Mouse (Mus musculus) thymus, postnatal 25 days (tissue): ENCODE measurements around the gene Gm7137.
"Not testable (repeated sequence)": the region's sequence is repeated elsewhere in the genome, so short reads cannot be mapped to it uniquely, and the experiment has no call there.

ENCODE experiments used
- DNase-seq: peaks from one replicate; pipeline ENCODE4 v3.0.0; 2022

Gm7137 gene

DNA sequence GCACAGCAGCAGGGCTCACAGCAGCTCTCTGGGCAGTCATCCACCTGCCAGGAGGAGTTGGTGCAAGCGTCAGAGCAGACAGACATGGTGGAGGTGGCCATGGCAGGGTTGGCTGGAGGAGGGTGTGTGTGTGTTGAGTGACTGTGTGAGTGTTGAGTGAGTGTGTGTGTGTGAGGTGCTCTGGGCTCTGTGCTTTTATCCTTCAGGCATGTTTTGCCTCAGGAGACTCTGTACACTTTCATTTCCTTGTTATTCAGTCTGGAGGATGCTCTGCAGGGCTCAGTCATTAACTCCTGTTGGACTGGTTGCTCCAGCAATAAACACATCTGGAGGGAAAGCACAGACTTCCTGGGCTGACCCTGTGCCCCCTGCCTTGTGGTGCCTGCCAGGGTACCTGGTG lies 36.7 kb downstream of the Gm7137 start, which contains the start of gene Gm9736:
Gene Gm9736 (minus strand): TSS at position 101 of the 400 bp plus-strand sequence.
- not testable (repeated sequence) for DNase-seq

DNA sequence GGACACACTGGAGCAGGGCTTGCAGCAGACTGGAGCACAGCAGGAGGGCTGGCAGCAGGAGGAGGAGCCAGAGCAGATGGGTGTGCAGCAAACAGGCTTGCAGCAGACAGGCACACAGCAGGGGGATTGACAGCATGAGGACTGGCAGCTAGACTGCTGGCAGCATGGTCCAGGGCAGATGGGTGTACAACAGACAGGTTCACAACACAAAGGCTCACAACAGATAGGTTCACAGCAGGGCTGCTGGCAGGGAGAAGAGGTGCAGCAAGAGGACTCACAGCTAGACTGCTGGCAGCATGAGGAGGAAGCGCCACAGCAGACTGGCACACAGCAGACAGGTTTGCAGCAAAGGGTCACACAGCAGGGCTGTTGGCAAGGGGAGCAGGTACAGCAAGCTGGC lies 37.3 kb downstream of the Gm7137 start:
- not testable (repeated sequence) for DNase-seq

DNA sequence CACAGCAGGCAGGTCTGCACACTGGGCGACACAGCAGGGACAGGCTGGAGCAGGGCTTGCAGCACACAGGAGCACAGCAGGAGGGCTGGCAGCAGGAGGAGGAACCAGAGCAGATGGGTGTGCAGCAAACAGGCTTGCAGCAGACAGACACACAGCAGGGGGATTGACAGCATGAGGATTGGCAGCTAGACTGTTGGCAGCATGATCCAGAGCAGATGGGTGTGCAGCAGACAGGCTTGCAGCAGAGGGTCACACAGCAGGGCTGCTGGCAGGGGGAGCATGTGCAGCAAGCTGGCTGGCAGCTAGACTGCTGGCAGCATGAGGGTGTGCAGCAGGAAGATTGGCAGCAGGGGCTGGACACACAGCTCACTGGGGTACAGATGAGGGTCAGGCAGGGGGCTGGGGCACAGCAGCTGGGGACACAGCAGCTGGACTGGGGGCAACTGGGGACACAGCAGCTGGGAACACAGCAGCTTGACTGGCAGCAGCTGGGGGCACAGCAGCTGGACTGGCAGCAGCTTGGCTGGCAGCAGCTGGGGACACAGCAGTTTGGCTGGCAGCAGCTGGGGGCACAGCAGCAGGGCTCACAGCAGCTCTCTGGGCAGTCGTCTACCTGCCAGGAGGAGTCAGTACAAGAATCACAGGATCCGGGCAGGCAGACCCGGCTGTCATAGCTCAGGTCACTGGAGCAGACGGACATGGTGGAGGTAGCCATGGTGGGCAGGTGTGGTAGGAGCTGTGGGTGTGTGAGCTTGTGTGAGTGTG lies 45.9 kb downstream of the Gm7137 start, which contains the start of gene Gm18596:
Gene Gm18596 (minus strand): TSS at position 715 of the 765 bp plus-strand sequence.
- DNase-seq: not testable (repeated sequence)

DNA sequence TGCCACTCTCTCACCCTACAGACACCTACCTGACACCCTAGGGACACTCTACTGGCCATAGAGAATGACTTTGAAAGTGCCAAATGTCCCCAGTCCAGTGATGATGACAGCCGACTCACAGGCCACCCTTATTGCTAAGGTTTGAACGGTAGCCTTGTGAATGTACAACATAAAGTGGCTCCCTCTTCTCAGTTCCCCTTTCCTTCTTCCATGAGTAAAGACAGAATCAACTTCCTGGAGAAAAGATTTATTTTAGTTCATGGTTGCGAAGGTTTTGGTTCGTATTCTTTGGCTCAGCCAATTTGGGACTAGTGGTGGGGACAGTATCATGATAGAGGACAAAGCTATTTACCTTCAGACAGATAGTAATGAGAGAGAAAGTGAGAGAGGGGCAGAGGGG lies 49.1 kb downstream of the Gm7137 start:
- DNase-seq: no peak
